Mouse (Mus musculus): ENCODE data around the gene Gm20696. TPM values are rescaled to one million over a fixed set of nuclear protein-coding genes. Genes with fewer than 3 reads are reported as not detected.

Gm20696 gene
- polyA plus RNA-seq, 1 experiment, result 0.24 TPM

- no peaks in the 10 kb centered on the region for H3K36me3 ChIP-seq (ENCODE audit: control insufficient read depth, insufficient read depth, low read length, poor library complexity, severe bottlenecking)
- no peak overlapping the region for H3K9ac ChIP-seq (ENCODE audit: low read depth, poor library complexity, severe bottlenecking)
- no peak overlapping the region for H3K4me3 ChIP-seq (ENCODE audit: low read depth, low read length)
- H3K9me3 ChIP-seq (replicated peaks; ENCODE audit: control insufficient read depth, insufficient read depth, low read length, poor library complexity, severe bottlenecking), result no peaks in the 10 kb centered on the region
- no peak for TF ChIP-seq EP300 (IDR thresholded peaks at IDR 0.05; ENCODE audit: insufficient read depth, low read depth, low read length)
- no peak for TF ChIP-seq CTCF (IDR thresholded peaks at IDR 0.05; ENCODE audit: low read depth, low read length)
- TF ChIP-seq POLR2A (IDR thresholded peaks at IDR 0.05; ENCODE audit: insufficient read depth, low read length), result no peak
- H3K27ac ChIP-seq (ENCODE audit: insufficient read depth, low read length), result no peak overlapping the region
- no peaks in the 10 kb centered on the region for H3K4me1 ChIP-seq (ENCODE audit: control insufficient read depth, insufficient read depth, low read length)
- H3K27me3 ChIP-seq (ENCODE audit: control insufficient read depth, insufficient read depth, low read length, poor library complexity, severe bottlenecking), result no peaks in the 10 kb centered on the region
Observed at GRCm38 (mm10) chr6:99646344-99646743, 20.3 kb downstream of the Gm20696 start.

DNA sequence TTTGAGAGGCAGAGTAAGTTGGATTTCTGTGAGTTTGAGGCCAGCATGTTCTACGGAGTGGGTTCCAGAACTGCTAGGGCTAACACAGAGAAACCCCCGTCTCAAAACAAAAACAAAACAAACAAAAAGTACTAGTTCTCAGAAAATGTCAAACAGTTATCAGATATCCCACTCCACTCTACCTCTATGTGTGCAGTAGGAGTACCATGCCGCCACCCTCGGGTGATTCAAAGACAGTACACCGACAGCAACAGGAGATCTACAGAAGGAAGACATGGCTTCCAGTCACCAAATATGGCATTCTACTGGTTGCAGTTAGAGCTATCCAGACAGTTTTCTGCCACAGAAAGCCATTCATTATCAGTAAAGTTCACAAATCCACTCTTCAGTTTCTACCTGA lies 21.7 kb downstream of the Gm20696 start:
- H3K9ac ChIP-seq (ENCODE audit: low read depth, poor library complexity, severe bottlenecking), result no peak overlapping the region
- H3K36me3 ChIP-seq (ENCODE audit: control insufficient read depth, insufficient read depth, low read length, poor library complexity, severe bottlenecking), result no peaks in the 10 kb centered on the region
- H3K27ac ChIP-seq (ENCODE audit: insufficient read depth, low read length), result no peak overlapping the region
- no peak for TF ChIP-seq POLR2A (IDR thresholded peaks at IDR 0.05; ENCODE audit: insufficient read depth, low read length)
- no peak for TF ChIP-seq EP300 (IDR thresholded peaks at IDR 0.05; ENCODE audit: insufficient read depth, low read depth, low read length)
- no peak for TF ChIP-seq CTCF (IDR thresholded peaks at IDR 0.05; ENCODE audit: low read depth, low read length)
- no peaks in the 10 kb centered on the region for H3K4me1 ChIP-seq (ENCODE audit: control insufficient read depth, insufficient read depth, low read length)
- H3K9me3 ChIP-seq (replicated peaks; ENCODE audit: control insufficient read depth, insufficient read depth, low read length, poor library complexity, severe bottlenecking), result no peaks in the 10 kb centered on the region
- no peak overlapping the region for H3K4me3 ChIP-seq (ENCODE audit: low read depth, low read length)
- H3K27me3 ChIP-seq (ENCODE audit: control insufficient read depth, insufficient read depth, low read length, poor library complexity, severe bottlenecking), result no peaks in the 10 kb centered on the region

DNA sequence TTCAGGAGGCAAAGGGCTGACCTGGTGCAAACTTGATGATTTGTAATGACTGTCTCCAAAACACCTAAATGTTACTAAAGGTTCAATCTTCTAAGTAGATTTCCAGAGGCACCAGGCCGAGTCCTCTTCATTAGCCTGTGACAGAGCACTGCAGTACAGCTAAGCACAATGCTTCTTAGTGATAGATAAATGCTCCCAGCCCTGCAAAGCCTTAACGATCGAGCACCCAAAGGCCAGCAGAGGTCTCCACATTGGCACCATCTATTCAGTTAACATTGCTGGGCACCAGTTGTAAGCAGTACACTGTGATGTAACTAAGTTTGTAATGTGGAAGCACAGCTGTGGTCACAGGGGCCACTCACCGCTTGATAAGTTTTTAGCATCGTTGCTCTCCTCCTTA lies 22.2 kb downstream of the Gm20696 start:
- no peaks in the 10 kb centered on the region for H3K27me3 ChIP-seq (ENCODE audit: control insufficient read depth, insufficient read depth, low read length, poor library complexity, severe bottlenecking)
- no peaks in the 10 kb centered on the region for H3K4me1 ChIP-seq (ENCODE audit: control insufficient read depth, insufficient read depth, low read length)
- H3K9me3 ChIP-seq (replicated peaks; ENCODE audit: control insufficient read depth, insufficient read depth, low read length, poor library complexity, severe bottlenecking), result no peaks in the 10 kb centered on the region
- no peak for TF ChIP-seq EP300 (IDR thresholded peaks at IDR 0.05; ENCODE audit: insufficient read depth, low read depth, low read length)
- TF ChIP-seq CTCF (IDR thresholded peaks at IDR 0.05; ENCODE audit: low read depth, low read length), result no peak
- no peak for TF ChIP-seq POLR2A (IDR thresholded peaks at IDR 0.05; ENCODE audit: insufficient read depth, low read length)
- H3K9ac ChIP-seq (ENCODE audit: low read depth, poor library complexity, severe bottlenecking), result no peak overlapping the region
- H3K4me3 ChIP-seq (ENCODE audit: low read depth, low read length), result no peak overlapping the region
- H3K27ac ChIP-seq (ENCODE audit: insufficient read depth, low read length), result no peak overlapping the region
- H3K36me3 ChIP-seq (ENCODE audit: control insufficient read depth, insufficient read depth, low read length, poor library complexity, severe bottlenecking), result no peaks in the 10 kb centered on the region

- no peaks in the 10 kb centered on the region for H3K9me3 ChIP-seq (replicated peaks; ENCODE audit: control insufficient read depth, insufficient read depth, low read length, poor library complexity, severe bottlenecking)
- no peaks in the 10 kb centered on the region for H3K4me1 ChIP-seq (ENCODE audit: control insufficient read depth, insufficient read depth, low read length)
- TF ChIP-seq POLR2A (IDR thresholded peaks at IDR 0.05; ENCODE audit: insufficient read depth, low read length) (no peak), CTCF (IDR thresholded peaks at IDR 0.05; ENCODE audit: low read depth, low read length) (no peak), EP300 (IDR thresholded peaks at IDR 0.05; ENCODE audit: insufficient read depth, low read depth, low read length) (no peak)
- no peaks in the 10 kb centered on the region for H3K27me3 ChIP-seq (ENCODE audit: control insufficient read depth, insufficient read depth, low read length, poor library complexity, severe bottlenecking)
- H3K9ac ChIP-seq (ENCODE audit: low read depth, poor library complexity, severe bottlenecking), result no peak overlapping the region
- no peak overlapping the region for H3K27ac ChIP-seq (ENCODE audit: insufficient read depth, low read length)
- H3K4me3 ChIP-seq (ENCODE audit: low read depth, low read length), result no peak overlapping the region
- no peaks in the 10 kb centered on the region for H3K36me3 ChIP-seq (ENCODE audit: control insufficient read depth, insufficient read depth, low read length, poor library complexity, severe bottlenecking)
Observed at GRCm38 (mm10) chr6:99643439-99644199, 23.0 kb downstream of the Gm20696 start.

DNA sequence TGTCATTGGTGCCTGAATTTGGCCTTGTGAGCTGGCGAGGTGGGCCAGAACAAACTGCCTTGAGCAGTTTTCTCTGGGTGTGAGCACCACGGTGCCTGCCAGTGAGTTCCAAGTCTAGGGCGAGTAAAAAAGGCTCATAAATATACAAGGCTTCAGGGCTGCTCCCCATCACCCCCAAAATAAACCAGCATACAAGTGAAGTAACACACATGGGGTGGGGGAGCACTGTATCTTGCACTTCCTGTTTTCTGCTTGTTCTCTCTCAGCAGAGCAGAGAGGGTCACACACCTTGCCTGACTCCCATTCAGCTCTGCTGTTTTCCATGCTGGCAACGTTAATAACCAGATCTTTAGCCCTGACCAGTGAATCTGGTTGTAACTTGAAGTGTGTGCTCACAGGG lies 29.1 kb downstream of the Gm20696 start:
- no peak overlapping the region for H3K27ac ChIP-seq (ENCODE audit: insufficient read depth, low read length)
- H3K9me3 ChIP-seq (replicated peaks; ENCODE audit: control insufficient read depth, insufficient read depth, low read length, poor library complexity, severe bottlenecking), result no peaks in the 10 kb centered on the region
- H3K4me1 ChIP-seq (ENCODE audit: control insufficient read depth, insufficient read depth, low read length), result no peaks in the 10 kb centered on the region
- H3K9ac ChIP-seq (ENCODE audit: low read depth, poor library complexity, severe bottlenecking), result no peak overlapping the region
- TF ChIP-seq CTCF (IDR thresholded peaks at IDR 0.05; ENCODE audit: low read depth, low read length), result no peak
- no peak for TF ChIP-seq EP300 (IDR thresholded peaks at IDR 0.05; ENCODE audit: insufficient read depth, low read depth, low read length)
- TF ChIP-seq POLR2A (IDR thresholded peaks at IDR 0.05; ENCODE audit: insufficient read depth, low read length), result no peak
- H3K27me3 ChIP-seq (ENCODE audit: control insufficient read depth, insufficient read depth, low read length, poor library complexity, severe bottlenecking), result no peaks in the 10 kb centered on the region
- H3K36me3 ChIP-seq (ENCODE audit: control insufficient read depth, insufficient read depth, low read length, poor library complexity, severe bottlenecking), result no peaks in the 10 kb centered on the region
- H3K4me3 ChIP-seq (ENCODE audit: low read depth, low read length), result no peak overlapping the region

DNA sequence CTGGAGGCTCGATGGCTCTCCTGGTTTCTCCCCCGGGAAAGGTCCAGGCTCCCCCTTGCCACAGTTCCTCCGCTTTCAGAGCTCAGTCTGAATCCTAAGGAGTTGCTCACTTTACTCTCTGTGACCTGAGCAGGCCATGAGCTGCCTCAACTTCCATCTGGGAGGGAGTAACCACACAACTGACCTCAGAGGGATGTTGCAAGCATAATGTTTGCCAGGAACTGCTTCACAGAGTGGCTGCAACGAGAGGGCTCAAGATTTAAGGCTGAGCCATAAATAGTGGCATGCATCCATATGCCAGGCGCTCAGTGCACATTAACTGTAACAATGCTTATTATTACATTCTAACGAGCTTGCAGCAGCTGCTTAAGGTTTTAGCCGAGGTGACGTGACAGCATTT lies 29.8 kb downstream of the Gm20696 start:
- Histone ChIP-seq H3K4me3 (ENCODE audit: low read depth, low read length) (no peak overlapping the region), H3K9me3 (replicated peaks; ENCODE audit: control insufficient read depth, insufficient read depth, low read length, poor library complexity, severe bottlenecking) (no peaks in the 10 kb centered on the region), H3K36me3 (ENCODE audit: control insufficient read depth, insufficient read depth, low read length, poor library complexity, severe bottlenecking) (no peaks in the 10 kb centered on the region), H3K4me1 (ENCODE audit: control insufficient read depth, insufficient read depth, low read length) (no peaks in the 10 kb centered on the region), H3K9ac (ENCODE audit: low read depth, poor library complexity, severe bottlenecking) (no peak overlapping the region), H3K27ac (ENCODE audit: insufficient read depth, low read length) (no peak overlapping the region), H3K27me3 (ENCODE audit: control insufficient read depth, insufficient read depth, low read length, poor library complexity, severe bottlenecking) (no peaks in the 10 kb centered on the region)
- TF ChIP-seq EP300 (IDR thresholded peaks at IDR 0.05; ENCODE audit: insufficient read depth, low read depth, low read length), result no peak
- TF ChIP-seq POLR2A (IDR thresholded peaks at IDR 0.05; ENCODE audit: insufficient read depth, low read length), result no peak
- no peak for TF ChIP-seq CTCF (IDR thresholded peaks at IDR 0.05; ENCODE audit: low read depth, low read length)

All from ES-Bruce4 (cell line).